Mouse (Mus musculus) megakaryocyte, embryonic 14.5 days (primary cell): ENCODE results near the gene Ppp1r13b.

ENCODE experiments used
- FLI1 ChIP-seq: IDR thresholded peaks from 2 replicates; pipeline ENCODE4 v1.6.1; 2012; ENCODE audit warnings: low read length, inconsistent platforms, mixed read lengths
- GATA1 ChIP-seq: IDR thresholded peaks from 3 replicates; pipeline ENCODE4 v1.6.1; 2012; ENCODE audit warnings: mixed read lengths, low read length, inconsistent platforms, borderline replicate concordance

- no peak for TF ChIP-seq GATA1
- no peak for TF ChIP-seq FLI1
Observed at GRCm38 (mm10) chr12:111882022-111882421, 25.9 kb downstream of the Ppp1r13b start.
